Mouse (Mus musculus) midbrain, postnatal 0 days (tissue): ENCODE measurements around the gene Gm21969. TPM values are rescaled to one million over a fixed set of nuclear protein-coding genes. Genes with fewer than 3 reads are reported as not detected.

Experiments used
- ATAC-seq: fragments of 200-750 bp; cut with Nextera tagmentation; 2 replicates; pipeline ENCODE4 v1.8.0; 2017; ENCODE audit warnings: moderate number of reproducible peaks, mild to moderate bottlenecking, moderate TSS enrichment, moderate library complexity; ENCODE audit not compliant: low FRiP score
- DNase-seq: peaks from one replicate; pipeline ENCODE4 v3.0.0-alpha.2; 2015; ENCODE audit warnings: low spot score
- H3K27ac ChIP-seq: fragments of 300-500 bp; sonication (generic); 2 replicates; pipeline ENCODE4 v1.5.1; 2014; ENCODE audit warnings: low read depth, mild to moderate bottlenecking, low read length, mixed read lengths
- H3K27me3 ChIP-seq: fragments of 300-500 bp; sonication (generic); 2 replicates; pipeline ENCODE4 v1.6.1; 2014; ENCODE audit warnings: low read length, control low read depth, mixed read lengths; ENCODE audit not compliant: insufficient read depth
- H3K36me3 ChIP-seq: fragments of 300-500 bp; sonication (generic); 2 replicates; pipeline ENCODE4 v1.6.1; 2014; ENCODE audit warnings: low read length, control low read depth, mixed read lengths; ENCODE audit not compliant: insufficient read depth
- H3K4me1 ChIP-seq: fragments of 300-500 bp; sonication (generic); 2 replicates; pipeline ENCODE4 v1.6.1; 2014; ENCODE audit warnings: mild to moderate bottlenecking, control low read depth, antibody characterized with exemption, low read length, mixed read lengths; ENCODE audit not compliant: insufficient read depth
- H3K4me2 ChIP-seq: fragments of 300-500 bp; sonication (generic); 2 replicates; pipeline ENCODE4 v1.6.1; 2014; ENCODE audit warnings: low read depth, mild to moderate bottlenecking, low read length, mixed read lengths; ENCODE audit not compliant: poor library complexity, severe bottlenecking
- H3K4me3 ChIP-seq: fragments of 300-500 bp; sonication (generic); 2 replicates; pipeline ENCODE4 v1.5.1; 2014; ENCODE audit warnings: low read depth, mild to moderate bottlenecking, low read length, moderate library complexity
- H3K9ac ChIP-seq: fragments of 300-500 bp; sonication (generic); replicated peaks from 2 replicates; pipeline ENCODE4 v1.6.1; 2014; ENCODE audit warnings: mild to moderate bottlenecking, low read length, moderate library complexity, mixed read lengths; ENCODE audit not compliant: poor library complexity, severe bottlenecking
- H3K9me3 ChIP-seq: fragments of 300-500 bp; sonication (generic); 2 replicates; pipeline ENCODE4 v1.6.1; 2016; ENCODE audit warnings: low read length, control low read depth
- CTCF ChIP-seq: IDR thresholded peaks from 2 replicates; pipeline ENCODE4 v1.5.1; 2016; ENCODE audit warnings: antibody characterized with exemption, mild to moderate bottlenecking
- WGBS: fragments of 180-500 bp; shearing (Covaris S2); extraction: QIAGEN DNeasy Blood & Tissue Kit; methylation state at CpG from one replicate; pipeline ENCODE4 v1.1.7; 2014; 5-methylcytosine and 5-hydroxymethylcytosine counted together
- polyA plus RNA-seq: library from polyadenylated mRNA; unstranded; fragments of >200 nt; fragmentation: Nextera tagmentation; extraction: Ambion mirVana; gene quantifications from 2 replicates; pipeline ENCODE4 v1.2.1, GENCODE M21; 2015
- total RNA-seq: library from RNA; depleted of rRNA; stranded (reverse); fragments of >200 nt; gene quantifications from 2 replicates; pipeline ENCODE4 v1.2.3, GENCODE M21; 2014

Gene Gm21969
- total and polyA plus RNA-seq, 2 experiments from 2014 or later = not detected

DNA sequence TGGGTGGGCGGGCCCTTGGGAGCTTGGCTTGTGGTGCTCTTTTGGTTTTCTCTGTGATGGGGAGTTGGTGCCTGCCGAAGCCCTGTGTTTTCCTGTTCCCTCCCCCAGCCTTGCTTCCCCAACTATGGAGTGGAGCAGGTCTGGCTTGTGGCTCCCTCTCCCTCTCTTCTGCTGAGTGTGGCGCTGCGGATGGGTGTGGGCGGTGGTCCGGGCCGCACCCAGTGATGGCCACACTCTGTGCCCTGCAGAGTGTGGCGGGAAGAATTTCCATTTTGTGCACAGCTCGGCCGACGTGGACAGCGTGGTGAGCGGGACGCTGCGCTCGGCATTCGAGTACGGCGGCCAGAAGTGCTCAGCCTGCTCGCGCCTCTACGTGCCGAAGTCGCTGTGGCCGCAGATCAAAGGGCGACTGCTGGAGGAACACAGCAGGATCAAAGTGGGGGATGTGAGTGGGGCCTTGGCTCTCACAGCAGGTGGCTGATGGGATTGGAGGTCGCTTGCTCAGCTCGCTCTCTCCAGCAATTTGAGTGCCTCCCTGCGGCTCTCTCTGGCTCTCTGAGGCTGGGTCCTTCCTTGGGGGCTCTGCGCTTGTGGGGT, 38.9 kb downstream of the Gm21969 start:
- ATAC-seq (no peak), DNase-seq (no peak)
- Histone ChIP-seq H3K27me3 (no peaks in the 10 kb centered on the region), H3K4me3 (peak overlapping the region; percentile 5; the same call in 1 of the 2 replicates), H3K4me1 (peaks cover 7% of the 10 kb centered on the region), H3K9me3 (no peaks in the 10 kb centered on the region), H3K27ac (no peak overlapping the region), H3K9ac (no peak overlapping the region), H3K4me2 (peak overlapping the region; percentile 38), H3K36me3 (peaks cover 30% of the 10 kb centered on the region)
- WGBS = 13% methylated on average over 30 of the region's 30 CpGs
- TF ChIP-seq CTCF = no peak

DNA sequence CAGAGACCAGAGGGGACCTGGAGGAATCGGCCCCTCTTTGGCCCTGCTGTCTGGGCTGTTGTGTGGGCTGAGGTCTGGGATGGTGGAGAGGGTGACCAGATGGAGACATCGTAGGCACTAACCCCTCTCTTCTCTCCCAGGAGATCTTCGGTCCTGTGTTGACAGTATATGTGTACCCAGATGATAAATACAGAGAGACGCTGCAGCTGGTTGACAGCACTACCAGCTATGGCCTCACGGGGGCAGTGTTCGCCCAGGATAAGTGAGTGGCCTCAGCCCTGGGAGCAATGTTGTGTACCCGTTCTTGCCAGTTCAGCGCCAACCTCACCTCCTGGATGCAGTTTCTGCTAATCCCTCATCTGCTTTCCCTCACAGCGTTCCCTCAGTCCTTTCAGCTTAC, 41.0 kb downstream of the Gm21969 start:
- ATAC-seq (0 out of 2 replicates have a peak, but pooled peaks have one; percentile 32), DNase-seq (peak; percentile 87)
- WGBS = 13% methylated on average over 9 of the region's 9 CpGs
- Histone ChIP-seq H3K27me3 (no peaks in the 10 kb centered on the region), H3K9me3 (no peaks in the 10 kb centered on the region), H3K4me2 (no peak overlapping the region), H3K9ac (no peak overlapping the region), H3K36me3 (peaks cover 25% of the 10 kb centered on the region), H3K27ac (no peak overlapping the region), H3K4me1 (peaks cover 7% of the 10 kb centered on the region), H3K4me3 (no peak overlapping the region)
- TF ChIP-seq CTCF = peak; percentile 97

DNA sequence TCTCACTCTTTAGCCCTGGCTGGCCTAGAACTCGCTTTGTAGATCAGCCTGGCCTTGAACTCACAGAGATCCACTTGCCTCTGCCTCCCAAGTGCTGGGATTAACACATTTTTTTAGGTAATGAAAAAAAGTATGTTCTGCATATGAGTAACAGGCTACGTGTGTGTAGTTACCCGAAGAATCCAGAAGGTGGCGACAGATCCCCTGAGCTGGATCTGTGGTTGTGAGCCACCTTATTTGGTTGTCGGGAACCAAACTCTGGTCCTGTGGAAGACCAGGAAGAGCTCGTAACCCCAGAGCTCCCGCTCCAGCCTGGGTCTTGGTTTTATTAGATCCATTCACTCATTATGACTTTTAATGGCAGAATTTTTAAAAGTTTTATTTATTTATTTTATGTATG, 43.9 kb downstream of the Gm21969 start:
- DNase-seq (no peak), ATAC-seq (no peak)
- Histone ChIP-seq H3K9me3 (no peaks in the 10 kb centered on the region), H3K4me3 (no peak overlapping the region), H3K36me3 (peaks cover 34% of the 10 kb centered on the region), H3K4me1 (peaks cover under 1% of the 10 kb centered on the region; the same call in 1 of the 2 replicates), H3K27me3 (no peaks in the 10 kb centered on the region), H3K4me2 (no peak overlapping the region), H3K27ac (no peak overlapping the region), H3K9ac (no peak overlapping the region)
- 86% methylated on average over 7 of the region's 7 CpGs for WGBS
- TF ChIP-seq CTCF = peak; percentile 68

DNA sequence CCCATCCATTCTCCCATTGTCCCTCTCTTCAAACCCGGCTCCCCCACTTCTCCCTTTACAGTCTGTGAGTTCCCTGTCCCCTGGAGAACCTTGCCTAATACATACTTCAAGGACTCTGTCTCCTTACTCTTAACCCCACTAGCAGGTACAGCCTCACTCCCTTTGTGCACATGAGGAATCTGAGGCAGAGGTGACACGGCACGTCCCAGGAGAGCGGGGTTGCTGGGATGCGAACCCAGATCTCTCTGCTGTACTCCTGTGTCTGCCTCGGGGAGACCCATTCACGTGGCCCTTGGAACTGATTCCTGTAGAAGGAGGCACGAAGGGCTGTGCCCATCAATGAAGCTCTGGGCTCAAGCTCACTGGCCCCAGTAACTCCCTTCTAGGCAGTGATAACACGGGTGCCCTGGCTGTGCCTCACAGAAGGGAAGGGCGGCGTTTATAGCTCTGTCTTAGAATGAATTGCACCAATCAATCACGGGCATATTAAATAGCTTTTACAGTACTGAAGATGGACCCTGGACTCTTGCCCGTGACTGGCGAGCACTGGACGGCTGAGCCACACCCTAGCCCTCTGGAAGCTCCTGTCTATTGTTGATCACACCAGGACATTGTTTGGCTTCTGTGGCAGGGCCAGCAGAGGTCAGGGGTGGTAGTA, 47.2 kb downstream of the Gm21969 start:
- no peaks in the 10 kb centered on the region for H3K4me1 ChIP-seq
- WGBS = 82% methylated on average over 15 of the region's 15 CpGs
- DNase-seq = no peak
- no peak overlapping the region for H3K4me3 ChIP-seq
- ATAC-seq = no peak
- no peak for TF ChIP-seq CTCF
- peaks cover 20% of the 10 kb centered on the region for H3K36me3 ChIP-seq
- no peaks in the 10 kb centered on the region for H3K27me3 ChIP-seq
- H3K9me3 ChIP-seq = no peaks in the 10 kb centered on the region
- no peak overlapping the region for H3K9ac ChIP-seq
- no peak overlapping the region for H3K4me2 ChIP-seq
- no peak overlapping the region for H3K27ac ChIP-seq

DNA sequence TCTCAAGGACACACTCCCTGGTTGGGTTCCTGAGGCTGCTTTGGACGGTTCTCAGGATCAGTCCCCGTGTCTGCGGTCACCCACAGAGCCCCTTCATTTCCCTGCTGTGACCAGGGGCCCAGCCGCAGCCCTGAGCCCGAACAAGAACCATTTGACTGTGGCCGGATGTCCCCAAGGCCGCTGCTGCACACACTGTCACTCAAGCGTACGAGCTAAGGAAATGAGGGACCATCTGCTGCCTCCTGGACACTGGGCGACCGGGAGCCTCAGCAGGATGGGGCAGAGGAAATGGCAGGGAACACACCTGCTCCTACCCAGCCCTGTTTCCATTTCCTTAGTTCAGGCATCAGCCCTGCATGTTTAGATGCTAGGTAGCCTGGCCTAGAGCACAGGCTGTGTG, 47.9 kb downstream of the Gm21969 start:
- Histone ChIP-seq H3K9me3 (no peaks in the 10 kb centered on the region), H3K4me1 (no peaks in the 10 kb centered on the region), H3K27me3 (no peaks in the 10 kb centered on the region), H3K4me3 (no peak overlapping the region), H3K36me3 (peaks cover 20% of the 10 kb centered on the region), H3K9ac (no peak overlapping the region; the same call in 1 of the 2 replicates), H3K4me2 (no peak overlapping the region), H3K27ac (no peak overlapping the region)
- ATAC-seq (no peak), DNase-seq (no peak)
- no peak for TF ChIP-seq CTCF
- 60% methylated on average over 11 of the region's 11 CpGs for WGBS

DNA sequence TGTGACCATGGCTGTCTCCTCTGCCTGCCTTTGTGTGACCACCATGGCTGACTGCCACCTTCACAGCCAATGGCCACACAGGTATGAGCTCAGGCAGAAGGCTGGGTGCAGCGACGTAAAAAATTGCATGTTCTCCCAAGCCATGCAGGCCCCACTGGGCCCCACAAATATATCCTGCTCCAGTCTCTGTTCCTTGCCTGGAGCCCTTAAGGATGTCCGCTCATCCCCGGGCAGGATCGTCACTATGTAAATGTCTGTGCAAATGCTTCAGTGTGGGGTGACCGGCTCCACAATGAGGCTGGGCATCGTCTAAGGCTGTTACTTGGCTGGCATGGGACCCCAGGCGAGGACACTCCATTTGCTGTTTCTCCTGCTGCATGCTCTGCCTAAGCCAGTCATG, 50.3 kb downstream of the Gm21969 start, which contains the start of gene Tas1r2:
TSS of gene Tas1r2 (plus strand) at position 301 of the 400 bp plus-strand sequence.
- Histone ChIP-seq H3K36me3 (peaks cover 16% of the 10 kb centered on the region), H3K9me3 (no peaks in the 10 kb centered on the region), H3K9ac (no peak within 1 kb of the TSS), H3K27ac (no peak within 1 kb of the TSS), H3K27me3 (no peaks in the 10 kb centered on the region), H3K4me2 (no peak within 1 kb of the TSS), H3K4me1 (no peaks in the 10 kb centered on the region), H3K4me3 (no peak within 1 kb of the TSS)
- TF ChIP-seq CTCF = no peak
- WGBS = 84% methylated on average over 8 of the region's 8 CpGs
- DNase-seq (no peak), ATAC-seq (no peak)
